Mouse (Mus musculus) MEL (cell line): ENCODE measurements around the gene Ppp1r35. TPM values are rescaled to one million over a fixed set of nuclear protein-coding genes. Genes with fewer than 3 reads are reported as not detected.

Source experiments
- DNase-seq: peaks from one replicate; pipeline ENCODE4 v3.0.0; 2011; ENCODE audit warnings: low read depth, low spot score
- H3K27ac ChIP-seq: 2 replicates; pipeline ENCODE4 v1.5.1; 2012; ENCODE audit warnings: low read depth, mild to moderate bottlenecking, control low read depth, low read length, moderate library complexity; ENCODE audit not compliant: control insufficient read depth
- H3K27me3 ChIP-seq, 2 experiments: fragments of 150-350 bp in 1 of 2; sonication (generic) in 1 of 2; 2 replicates each; pipeline ENCODE4 v1.6.1; 2012; ENCODE audit warnings: low read length in 2 of 2, mild to moderate bottlenecking in 2 of 2, improper control_type of control experiment in 1 of 2, moderate library complexity in 1 of 2; ENCODE audit not compliant: insufficient read depth in 2 of 2, control insufficient read depth in 1 of 2
- H3K36me3 ChIP-seq, 2 experiments: 2 replicates each; pipeline ENCODE4 v1.6.1; 2012 to 2014; ENCODE audit warnings: low read length in 2 of 2, improper control_type of control experiment in 1 of 2, inconsistent platforms in 1 of 2, mild to moderate bottlenecking in 1 of 2; ENCODE audit not compliant: insufficient read depth in 2 of 2, control insufficient read depth in 1 of 2
- H3K4me1 ChIP-seq, 2 experiments: fragments of 150-350 bp in 1 of 2; sonication (generic) in 1 of 2; 2 replicates each; pipeline ENCODE4 v1.6.1; 2012; ENCODE audit warnings: low read length in 2 of 2, improper control_type of control experiment in 1 of 2, mild to moderate bottlenecking in 1 of 2; ENCODE audit not compliant: insufficient read depth in 2 of 2, control insufficient read depth in 1 of 2
- H3K4me3 ChIP-seq, 2 experiments: fragments of 150-350 bp in 1 of 2; sonication (generic) in 1 of 2; 2 replicates each; pipeline ENCODE4 v1.5.1; 2012; ENCODE audit warnings: low read depth in 2 of 2, low read length in 2 of 2, mild to moderate bottlenecking in 2 of 2, moderate library complexity in 2 of 2, control low read depth in 1 of 2, improper control_type of control experiment in 1 of 2; ENCODE audit not compliant: control insufficient read depth in 1 of 2, insufficient read depth in 1 of 2
- H3K79me2 ChIP-seq: 2 replicates; pipeline ENCODE4 v1.6.1; 2012; ENCODE audit warnings: mild to moderate bottlenecking, low read length, moderate library complexity; ENCODE audit not compliant: control insufficient read depth, poor library complexity, insufficient read depth
- H3K9ac ChIP-seq: 2 replicates; pipeline ENCODE4 v1.6.1; 2012; ENCODE audit warnings: low read depth, mild to moderate bottlenecking, control low read depth, low read length, moderate library complexity; ENCODE audit not compliant: control insufficient read depth, poor library complexity, severe bottlenecking
- H3K9me3 ChIP-seq: fragments of 150-350 bp; sonication (generic); replicated peaks from 2 replicates; pipeline ENCODE4 v1.6.1; 2012; ENCODE audit warnings: mild to moderate bottlenecking, low read length, improper control_type of control experiment, moderate library complexity; ENCODE audit not compliant: insufficient read depth
- BHLHE40 ChIP-seq: IDR thresholded peaks from 2 replicates; pipeline ENCODE4 v1.6.1; 2012; ENCODE audit warnings: low read depth, mild to moderate bottlenecking, inconsistent platforms, low read length, improper control_type of control experiment, borderline replicate concordance
- CHD1 ChIP-seq: IDR thresholded peaks from 2 replicates; pipeline ENCODE4 v1.6.1; 2012; ENCODE audit warnings: low read depth, mild to moderate bottlenecking, inconsistent platforms, low read length, improper control_type of control experiment
- CTCF ChIP-seq, 3 experiments: IDR thresholded peaks in 2 of 3; conservative IDR thresholded peaks in 1 of 3; 2 replicates each; pipeline ENCODE4 v1.5.1; 2011 to 2012; ENCODE audit warnings: low read length in 3 of 3, low read depth in 2 of 3, mild to moderate bottlenecking in 2 of 3, improper control_type of control experiment in 1 of 3, inconsistent platforms in 1 of 3, mixed read lengths in 1 of 3, moderate library complexity in 1 of 3; ENCODE audit not compliant: control insufficient read depth in 1 of 3, insufficient read depth in 1 of 3, poor library complexity in 1 of 3, severe bottlenecking in 1 of 3
- ELF1 ChIP-seq: IDR thresholded peaks from 2 replicates; pipeline ENCODE4 v1.6.1; 2014; ENCODE audit warnings: low read depth, mild to moderate bottlenecking, inconsistent platforms, low read length, improper control_type of control experiment, moderate library complexity
- ETS1 ChIP-seq: IDR thresholded peaks from 2 replicates; pipeline ENCODE4 v1.6.1; 2012; ENCODE audit warnings: low read depth, mild to moderate bottlenecking, inconsistent platforms, low read length, improper control_type of control experiment, moderate library complexity
- GABPA ChIP-seq: IDR thresholded peaks from 2 replicates; pipeline ENCODE4 v1.6.1; 2012; ENCODE audit warnings: low read depth, mild to moderate bottlenecking, inconsistent platforms, low read length, improper control_type of control experiment, moderate library complexity
- HCFC1 ChIP-seq: IDR thresholded peaks from 2 replicates; pipeline ENCODE4 v1.6.1; 2012; ENCODE audit warnings: low read depth, mild to moderate bottlenecking, inconsistent platforms, low read length, improper control_type of control experiment, moderate library complexity
- KAT2A ChIP-seq: conservative IDR thresholded peaks from 2 replicates; pipeline ENCODE4 v1.6.1; 2012; ENCODE audit warnings: low read depth, low read length, improper control_type of control experiment, inconsistent platforms
- MAFK ChIP-seq: IDR thresholded peaks from 2 replicates; pipeline ENCODE4 v1.6.1; 2011; ENCODE audit warnings: low read depth, mild to moderate bottlenecking, low read length, improper control_type of control experiment, borderline replicate concordance
- MAX ChIP-seq: IDR thresholded peaks from 2 replicates; pipeline ENCODE4 v1.6.1; 2011; ENCODE audit warnings: low read length, improper control_type of control experiment
- MEF2A ChIP-seq: IDR thresholded peaks from 2 replicates; pipeline ENCODE4 v1.6.1; 2014; ENCODE audit warnings: low read depth, mild to moderate bottlenecking, inconsistent platforms, low read length, improper control_type of control experiment; ENCODE audit not compliant: poor library complexity, insufficient replicate concordance, severe bottlenecking; ENCODE audit errors: extremely low read depth
- POLR2A ChIP-seq, 2 experiments: IDR thresholded peaks; 2 replicates each; pipeline ENCODE4 v1.6.1; 2011 to 2012; ENCODE audit warnings: low read length in 2 of 2, mild to moderate bottlenecking in 2 of 2, control low read depth in 1 of 2, improper control_type of control experiment in 1 of 2, low read depth in 1 of 2, moderate library complexity in 1 of 2; ENCODE audit not compliant: control insufficient read depth in 1 of 2, insufficient read depth in 1 of 2, poor library complexity in 1 of 2
- POLR2AphosphoS5 ChIP-seq: IDR thresholded peaks from 2 replicates; pipeline ENCODE4 v1.6.1; 2012; ENCODE audit warnings: low read depth, borderline replicate concordance, mild to moderate bottlenecking, inconsistent platforms, low read length, moderate library complexity, mixed read lengths
- RAD21 ChIP-seq: IDR thresholded peaks from 2 replicates; pipeline ENCODE4 v1.6.1; 2011; ENCODE audit warnings: mild to moderate bottlenecking, low read depth, low read length, improper control_type of control experiment
- SIN3A ChIP-seq: IDR thresholded peaks from 2 replicates; pipeline ENCODE4 v1.6.1; 2012; ENCODE audit warnings: low read length, improper control_type of control experiment, inconsistent platforms
- TAL1 ChIP-seq: IDR thresholded peaks from 2 replicates; pipeline ENCODE4 v1.6.1; 2012; ENCODE audit warnings: mild to moderate bottlenecking, inconsistent platforms, low read length, moderate library complexity, mixed read lengths
- UBTF ChIP-seq: IDR thresholded peaks from 2 replicates; pipeline ENCODE4 v1.6.1; 2012; ENCODE audit warnings: low read depth, mild to moderate bottlenecking, inconsistent platforms, low read length, improper control_type of control experiment, moderate library complexity, borderline replicate concordance; ENCODE audit not compliant: insufficient read depth
- USF1 ChIP-seq: IDR thresholded peaks from 2 replicates; pipeline ENCODE4 v1.6.1; 2014; ENCODE audit warnings: low read depth, mild to moderate bottlenecking, inconsistent platforms, low read length, improper control_type of control experiment, moderate library complexity
- USF2 ChIP-seq, 2 experiments: IDR thresholded peaks; 2 replicates each; pipeline ENCODE4 v1.6.1; 2011 to 2012; ENCODE audit warnings: improper control_type of control experiment in 2 of 2, low read length in 2 of 2, borderline replicate concordance in 1 of 2, inconsistent platforms in 1 of 2, low read depth in 1 of 2, mild to moderate bottlenecking in 1 of 2; ENCODE audit not compliant: insufficient read depth in 1 of 2
- ZNF384 ChIP-seq: IDR thresholded peaks from 2 replicates; pipeline ENCODE4 v1.6.1; 2012; ENCODE audit warnings: low read depth, mild to moderate bottlenecking, inconsistent platforms, low read length, improper control_type of control experiment
- polyA plus RNA-seq, 2 experiments: library from polyadenylated mRNA; stranded (reverse) in 1 of 2; unstranded in 1 of 2; fragments of >175 nt in 1 of 2; fragments of >200 nt in 1 of 2; gene quantifications; 2 replicates each; pipeline versions ENCODE4 v1.2.1 to v1.2.4; 2012; ENCODE audit warnings: low replicate concordance in 2 of 2, low read depth in 1 of 2; ENCODE audit not compliant: insufficient read length in 2 of 2, insufficient read depth in 1 of 2, missing spikeins in 1 of 2
- total RNA-seq: library from RNA; depleted of rRNA; stranded (reverse); fragments of 300-350 nt; gene quantifications from 2 replicates; pipeline ENCODE4 v1.2.3, GENCODE M21; 2012

The Ppp1r35 gene
- total and polyA plus RNA-seq, 3 experiments, result 35.0 to 46.2 TPM; not detected in 1

GRCm38 (mm10) chr5:137778635-137779034, at the start of gene Ppp1r35 (continued):
- TF ChIP-seq MEF2A (no peak), MAFK (no peak)

DNA sequence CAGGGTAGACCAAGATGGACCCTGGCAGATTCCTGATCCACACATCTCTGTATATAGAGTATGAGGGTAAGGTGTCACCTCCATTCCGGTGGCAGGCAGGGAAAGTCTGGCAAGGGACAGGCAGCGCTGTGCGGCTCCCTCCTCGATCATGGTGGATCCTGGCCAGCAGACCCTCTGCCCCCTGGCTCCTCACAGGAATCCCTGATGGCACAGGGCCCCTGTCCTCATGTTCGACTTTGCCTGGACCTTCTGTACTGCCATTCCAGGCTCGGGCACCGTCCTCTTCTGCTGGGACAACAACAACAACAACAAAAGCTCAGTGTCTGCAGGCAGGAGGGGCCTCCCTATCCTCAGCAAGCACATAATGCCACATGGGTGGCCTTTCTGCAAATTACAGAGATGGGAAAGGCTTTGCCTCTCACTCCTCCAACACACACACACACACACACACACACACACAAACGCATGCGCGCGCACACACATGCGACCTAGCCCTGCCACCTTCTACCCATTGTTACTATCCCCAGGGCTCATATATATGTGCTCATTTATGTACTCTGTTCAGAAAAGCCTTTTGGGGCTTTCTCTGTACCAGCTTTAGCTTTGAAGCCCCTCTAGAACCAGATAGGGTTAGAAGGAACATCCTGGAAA, 44.9 kb upstream of the Ppp1r35 start:
- no peaks in the 10 kb centered on the region for H3K79me2 ChIP-seq
- H3K27ac ChIP-seq, result no peak overlapping the region
- DNase-seq, result no peak
- H3K9ac ChIP-seq, result no peak overlapping the region
- H3K9me3 ChIP-seq, result no peaks in the 10 kb centered on the region
- no peaks in the 10 kb centered on the region for H3K36me3 ChIP-seq
- no peaks in the 10 kb centered on the region for H3K4me1 ChIP-seq
- no peak for TF ChIP-seq CHD1
- no peak for TF ChIP-seq HCFC1
- TF ChIP-seq SIN3A, result no peak
- TF ChIP-seq GABPA, result no peak
- TF ChIP-seq UBTF, result no peak
- TF ChIP-seq USF1, result no peak
- no peak for TF ChIP-seq USF2 (IDR thresholded peaks at IDR 0.05; ENCODE audit: borderline replicate concordance in 1 of 2, insufficient read depth in 1 of 2, low read depth in 1 of 2, low read length in 2 of 2)
- no peak for TF ChIP-seq ZNF384
- TF ChIP-seq TAL1, result no peak
- TF ChIP-seq POLR2A (IDR thresholded peaks at IDR 0.05; ENCODE audit: control insufficient read depth in 1 of 2, insufficient read depth in 1 of 2, low read depth in 1 of 2, low read length in 2 of 2, poor library complexity in 1 of 2), result no peak
- TF ChIP-seq POLR2AphosphoS5, result no peak
- no peak for TF ChIP-seq MAX
- TF ChIP-seq BHLHE40, result no peak
- no peak for TF ChIP-seq ETS1
- no peak for TF ChIP-seq CTCF (IDR thresholded peaks at IDR 0.05 in 2 of 3, conservative IDR thresholded peaks at IDR 0.05 in 1 of 3; ENCODE audit: control insufficient read depth in 1 of 3, insufficient read depth in 1 of 3, low read depth in 2 of 3, low read length in 3 of 3, poor library complexity in 1 of 3, severe bottlenecking in 1 of 3)
- no peak for TF ChIP-seq RAD21
- no peak for TF ChIP-seq KAT2A
- TF ChIP-seq ELF1, result no peak
- H3K4me3 ChIP-seq, result no peak overlapping the region
- H3K27me3 ChIP-seq, result no peaks in the 10 kb centered on the region; a peak in 1 of 4 replicates
